Mouse (Mus musculus) left cerebral cortex, postnatal 25 days (tissue): ENCODE measurements around the gene Inpp5a. TPM values are rescaled to one million over a fixed set of nuclear protein-coding genes. Genes with fewer than 3 reads are reported as not detected.

Source experiments
- DNase-seq, 2 experiments: peaks; one replicate each; pipeline ENCODE4 v3.0.0; 2022; ENCODE audit warnings: low spot score in 2 of 2, mixed read lengths in 1 of 2
- intact Hi-C: fragments of 180-260 bp; cut with DNase I; formaldehyde crosslinking; loops from one replicate; pipeline ENCODE4 v1.15.1; 2025
- total RNA-seq, 2 experiments: library from RNA; stranded (reverse); gene quantifications; 2 replicates each; pipeline ENCODE4 v1.2.3; 2021

Gene Inpp5a
- total RNA-seq, 2 experiments from 2014 or later, result 58.5 to 59.2 TPM

- intact Hi-C loops, result no loop called here
Measured at GRCm38 (mm10) chr7:139551519-139551918, 162.6 kb downstream of the Inpp5a start.

DNA sequence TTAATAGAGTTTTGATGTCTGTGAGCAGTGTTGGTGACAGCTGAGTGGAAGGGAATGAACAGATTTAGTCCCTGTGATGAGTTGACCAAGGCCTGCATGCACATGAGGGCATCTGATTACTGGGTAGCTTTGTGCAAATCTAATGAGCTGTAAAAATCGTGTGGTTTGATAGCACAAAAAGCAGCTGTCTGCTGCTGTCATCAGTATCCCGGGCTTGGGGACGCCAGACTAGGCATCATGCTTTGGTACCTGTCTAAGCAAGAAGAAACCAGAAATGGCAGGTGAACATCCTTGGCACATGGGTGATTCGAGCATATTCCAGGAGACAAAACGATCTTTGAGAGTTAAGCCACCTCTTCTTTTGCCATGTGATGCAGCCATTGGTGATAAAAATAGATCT, 167.4 kb downstream of the Inpp5a start:
- intact Hi-C loops, result no loop called here
- no peak for DNase-seq

More at GRCm38 (mm10) chr7:139551519-139551918, 162.6 kb downstream of the Inpp5a start:
- DNase-seq, result no peak

- intact Hi-C loops, result no loop called here
- no peak for DNase-seq
Measured at GRCm38 (mm10) chr7:139556746-139557526, 168.0 kb downstream of the Inpp5a start.

DNA sequence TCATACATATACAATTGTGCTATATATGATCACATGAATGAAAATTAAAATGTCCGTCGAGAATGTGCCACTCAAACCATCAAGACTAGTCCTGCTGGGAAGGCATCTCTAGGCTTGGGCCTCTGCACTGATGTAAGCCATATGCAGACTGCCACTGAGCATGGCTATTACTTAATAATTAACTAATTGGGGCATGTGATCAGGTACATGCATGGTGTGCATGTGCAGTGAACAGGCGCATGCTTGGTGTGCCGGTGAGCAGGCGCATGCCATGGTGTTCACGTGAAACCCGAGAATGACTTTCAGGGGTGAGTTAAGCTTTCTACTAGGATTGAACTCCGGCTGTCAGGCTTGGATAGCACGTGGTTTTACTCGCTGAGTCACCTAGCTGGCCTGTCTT, 170.8 kb downstream of the Inpp5a start:
- intact Hi-C loops, result no loop called here
- no peak for DNase-seq

DNA sequence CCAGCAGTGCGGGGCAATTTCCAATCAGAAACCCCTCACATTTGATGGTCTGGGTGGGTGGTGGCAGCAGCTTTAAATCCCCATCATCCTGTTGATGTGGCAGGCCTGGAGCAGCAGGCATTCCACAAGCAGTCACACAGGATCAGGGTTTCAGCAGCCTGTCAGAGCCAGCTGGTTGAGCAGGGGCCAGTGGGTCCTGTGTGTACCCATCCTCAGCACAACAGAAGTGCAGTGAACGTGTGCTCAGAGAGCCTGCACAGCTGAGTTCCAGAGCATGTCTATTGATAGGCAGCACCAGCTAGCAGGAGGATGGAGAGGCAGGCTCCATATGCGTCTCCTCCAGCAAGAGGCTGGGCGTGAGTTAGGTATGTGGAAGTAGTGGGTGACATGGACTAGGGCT, 174.5 kb downstream of the Inpp5a start:
- intact Hi-C loops, result no loop called here
- DNase-seq, result no peak

DNA sequence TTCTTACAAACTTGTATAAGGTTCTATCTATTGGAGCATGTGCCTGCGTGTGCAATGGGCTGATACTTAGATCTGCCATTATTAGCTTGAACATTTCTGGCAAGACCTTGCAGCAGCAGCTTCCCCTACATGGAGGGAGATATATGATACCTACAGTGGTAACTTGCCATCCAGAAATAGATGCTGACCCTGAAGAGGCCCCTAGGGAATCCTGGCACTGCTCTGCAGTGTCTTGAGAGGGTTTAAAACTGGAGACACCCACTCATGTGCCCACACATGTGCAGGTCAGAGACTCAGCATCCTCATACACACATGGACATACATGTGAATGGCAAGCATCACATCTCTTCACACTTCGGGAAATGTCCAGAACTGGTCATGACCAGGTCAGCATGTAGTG, 175.3 kb downstream of the Inpp5a start:
- no peak for DNase-seq
- intact Hi-C loops, result no loop called here

- intact Hi-C loops, result no loop called here
- no peak for DNase-seq
Measured at GRCm38 (mm10) chr7:139565998-139566397, 177.1 kb downstream of the Inpp5a start.

GRCm38 (mm10) chr7:139566533-139566932, 177.6 kb downstream of the Inpp5a start:
- intact Hi-C loops, result no loop called here
- DNase-seq, result no peak

DNA sequence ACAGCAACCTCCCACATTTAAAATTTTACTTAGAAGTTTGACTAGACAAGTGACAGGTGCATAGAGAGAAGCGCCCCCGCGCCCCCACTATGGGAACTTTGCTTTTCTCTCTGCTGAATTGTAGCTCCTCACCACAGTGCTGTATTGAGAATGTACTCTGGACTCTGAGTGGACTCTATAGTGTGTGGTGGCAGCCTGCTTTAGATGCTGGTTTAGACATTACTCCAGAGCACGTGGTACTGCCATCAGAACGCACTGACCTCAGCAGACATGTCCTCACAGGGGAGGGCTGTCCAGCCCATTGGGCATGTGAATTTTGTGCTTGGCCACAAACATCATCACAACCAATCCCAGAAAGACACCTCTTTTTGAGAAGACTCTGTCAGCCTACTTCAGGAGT, 181.9 kb downstream of the Inpp5a start:
- DNase-seq, result no peak
- intact Hi-C loops, result no loop called here

DNA sequence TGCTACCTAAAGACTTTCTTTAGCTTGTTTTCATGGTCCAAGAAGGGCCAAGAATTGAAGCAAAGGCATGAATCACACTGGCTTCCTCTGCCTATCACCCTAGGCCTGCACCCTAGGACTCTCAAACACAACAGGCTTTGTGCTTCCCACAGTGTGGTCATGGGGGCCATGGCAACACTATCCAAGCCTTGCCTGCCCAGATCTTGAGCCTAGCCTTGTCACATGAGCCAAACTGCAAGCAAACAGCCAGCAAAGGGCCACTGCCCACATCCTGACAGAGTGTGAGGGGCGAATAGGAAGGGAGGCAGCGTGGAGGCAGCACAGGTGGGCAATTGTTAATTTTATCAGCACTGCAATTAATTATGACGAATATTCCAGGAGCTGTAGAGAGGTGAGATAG, 183.8 kb downstream of the Inpp5a start:
- intact Hi-C loops, result no loop called here
- DNase-seq, result no peak

DNA sequence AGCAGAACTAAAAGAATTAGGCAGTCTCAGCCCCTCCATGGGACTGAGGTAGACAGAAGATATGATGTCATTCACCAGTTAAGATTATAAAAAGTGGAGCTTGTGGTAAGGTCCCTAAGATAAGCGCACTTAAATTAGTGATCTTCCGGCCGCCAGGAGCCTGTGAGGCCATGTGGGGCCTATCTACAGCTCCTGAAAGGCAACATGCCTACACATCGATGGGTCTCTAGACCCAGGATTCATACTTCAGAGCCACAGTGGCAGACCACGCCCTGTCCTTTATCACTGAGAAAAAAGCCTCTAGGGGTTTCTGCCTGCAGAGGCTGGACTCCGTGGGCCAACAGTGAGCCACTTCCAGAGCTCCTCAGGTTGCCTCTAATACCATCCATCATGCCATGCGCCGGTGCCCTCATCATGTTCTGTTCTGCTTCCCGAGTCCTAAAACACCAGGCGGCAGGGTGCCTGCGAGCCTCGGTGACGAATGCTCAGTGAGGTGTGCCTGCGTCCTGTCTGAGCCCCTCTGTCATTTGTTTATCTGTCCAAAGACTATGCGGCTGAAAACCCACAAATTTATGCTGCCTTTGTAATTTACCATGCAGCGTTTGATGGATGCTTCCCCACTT, 187.3 kb downstream of the Inpp5a start:
- intact Hi-C loops, result no loop called here
- DNase-seq, result no peak

GRCm38 (mm10) chr7:139579261-139579905, 190.5 kb downstream of the Inpp5a start:
- no peak for DNase-seq
- intact Hi-C loops, result no loop called here

GRCm38 (mm10) chr7:139580851-139581775, 192.2 kb downstream of the Inpp5a start:
- intact Hi-C loops, result loop anchor here (5.0 kb wide), 1 partner anchor 89 kb away; no protein-coding TSS in a partner anchor
- DNase-seq, result no peak

DNA sequence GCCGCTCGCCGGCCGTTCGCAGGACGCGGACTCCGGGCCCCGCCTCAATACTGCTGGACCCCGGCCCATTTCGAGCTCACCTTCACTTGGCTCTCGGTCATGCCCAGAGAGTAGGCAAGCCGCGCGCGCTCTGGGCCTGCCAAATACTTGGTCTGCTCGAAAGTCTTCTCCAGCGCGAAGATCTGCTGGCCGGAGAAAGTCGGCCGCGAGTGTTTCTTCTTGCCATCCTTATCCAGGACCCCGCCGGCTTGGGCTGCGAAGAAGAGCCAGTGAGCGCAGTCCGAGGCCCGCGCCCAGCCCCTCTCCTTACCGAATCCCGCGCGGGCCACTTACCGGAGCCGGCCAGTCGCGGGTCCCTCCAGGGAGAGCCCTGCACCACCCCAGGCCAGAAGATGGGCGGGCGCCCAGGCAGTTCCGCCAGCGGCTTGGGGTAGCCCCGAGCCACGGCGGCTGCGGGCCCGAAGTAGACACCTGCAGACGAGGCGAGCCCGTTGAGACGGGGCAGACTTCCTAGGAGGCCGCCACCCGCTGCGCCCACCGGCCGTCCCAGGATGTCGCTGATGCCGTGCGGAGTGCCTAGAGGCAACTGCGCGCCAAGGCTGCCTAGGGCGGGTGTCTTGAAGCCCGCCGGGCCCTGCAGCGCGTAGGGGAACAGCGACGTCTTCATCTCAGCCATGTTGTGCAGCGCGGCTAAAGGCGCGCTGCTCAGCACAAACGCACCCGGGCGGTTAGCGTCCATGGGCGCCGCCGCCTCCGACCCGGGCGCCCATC, 193.1 kb downstream of the Inpp5a start:
- DNase-seq, result no peak
- intact Hi-C loops, result loop anchor here (5.0 kb wide), 1 partner anchor 90 kb away; no protein-coding TSS in a partner anchor

- peak; percentile 29 to 34 for DNase-seq
- intact Hi-C loops, result loop anchor here (5.0 kb wide), 1 partner anchor 90 kb away; no protein-coding TSS in a partner anchor
Measured at GRCm38 (mm10) chr7:139582595-139582994, 193.7 kb downstream of the Inpp5a start, which contains the start of gene Nkx6-2. TSS of gene Nkx6-2 (minus strand) at chr7:139582797.

DNA sequence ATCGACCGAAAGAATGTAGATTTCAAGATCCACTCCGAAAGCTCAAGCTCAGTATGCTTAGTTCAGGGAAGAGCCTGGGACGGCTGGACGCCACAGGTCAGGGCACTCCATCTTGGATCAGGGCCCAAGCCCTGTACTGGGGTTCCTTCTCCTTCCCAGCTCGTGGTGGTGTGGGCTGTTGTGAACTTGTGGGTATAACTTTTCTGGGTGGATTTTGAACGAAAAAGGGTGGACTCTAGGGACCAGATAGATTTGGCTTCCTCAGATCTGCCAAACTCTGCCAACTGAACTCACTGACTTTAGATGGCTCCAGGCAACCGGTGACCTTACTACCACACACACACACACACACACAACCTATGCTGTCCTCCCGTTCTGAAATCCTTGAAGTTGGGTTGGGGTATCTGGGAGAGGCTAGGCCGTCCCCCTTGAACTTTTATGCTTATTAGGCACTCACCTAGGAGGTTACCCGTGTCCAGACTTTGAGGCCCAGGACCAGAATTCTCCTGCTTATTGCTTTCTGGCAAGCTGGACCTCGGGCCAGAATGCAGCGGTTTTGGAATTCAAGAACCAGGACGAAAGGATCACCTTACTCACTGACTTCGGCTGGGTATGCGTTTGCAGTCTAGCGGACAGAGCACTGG, 194.3 kb downstream of the Inpp5a start:
- intact Hi-C loops, result loop anchor here (5.0 kb wide), 1 partner anchor 91 kb away; no protein-coding TSS in a partner anchor

DNA sequence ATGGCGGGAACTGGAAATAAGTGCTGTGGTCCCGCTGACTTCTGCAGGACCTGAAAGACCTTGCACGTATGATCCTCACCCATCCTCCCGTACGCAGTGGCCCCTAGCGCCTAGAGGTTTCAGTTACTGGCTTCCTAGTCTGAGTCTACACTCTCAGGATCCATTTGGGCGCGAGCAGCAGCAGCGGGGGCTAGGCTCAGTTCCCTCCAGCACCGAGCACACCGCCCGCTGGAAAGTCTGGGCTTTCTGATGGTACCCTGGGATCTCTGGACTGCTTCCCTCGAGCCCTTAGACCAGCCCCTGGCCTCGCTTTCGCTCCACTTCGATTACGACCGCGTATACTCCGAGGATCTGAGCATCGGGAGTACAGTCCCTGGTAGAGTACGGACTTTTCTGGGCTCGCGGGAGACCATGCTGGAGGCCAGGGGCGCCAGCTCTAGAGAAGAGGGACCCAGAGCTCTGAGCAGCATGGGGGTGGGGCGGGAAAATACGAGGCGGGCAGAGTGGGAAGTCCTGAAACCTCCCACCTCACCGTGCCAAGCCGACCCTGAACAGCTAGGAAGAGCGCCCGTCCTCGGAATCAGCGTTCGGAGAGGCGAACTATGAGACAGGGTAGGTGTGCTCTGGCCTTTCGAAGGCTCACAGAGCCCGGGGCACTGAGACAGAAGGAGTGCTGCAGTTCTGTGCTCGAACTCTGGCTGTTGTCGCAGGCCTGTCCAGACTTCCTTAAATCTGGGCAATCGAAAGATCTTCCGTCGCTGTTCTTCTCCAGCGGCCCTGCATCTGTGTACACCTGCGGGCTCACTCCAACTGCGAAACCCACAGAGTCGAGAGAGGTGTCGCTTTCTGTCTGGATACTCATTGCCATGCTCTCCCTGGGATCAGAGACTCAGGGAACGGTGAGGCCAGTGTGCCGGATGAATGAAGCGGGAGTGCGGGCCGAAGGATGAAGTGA, 195.6 kb downstream of the Inpp5a start:
- peak in 1 of 2 experiments; percentile 19 for DNase-seq
- intact Hi-C loops, result loop anchor here (5.0 kb wide), 1 partner anchor 92 kb away; no protein-coding TSS in a partner anchor

More for the DNA sequence above, 194.3 kb downstream of the Inpp5a start:
- no peak for DNase-seq
